Mouse (Mus musculus) C2C12 (cell line): ENCODE results near the gene Ddx60. TPM values are rescaled to one million over a fixed set of nuclear protein-coding genes. Genes with fewer than 3 reads are reported as not detected.
"Not testable (repeated sequence)": the region's sequence is repeated elsewhere in the genome, so short reads cannot be mapped to it uniquely, and the experiment has no call there.

Experiments
- H3K27me3 ChIP-seq: one replicate; pipeline ENCODE4 v1.6.1; 2011; ENCODE audit not compliant: control insufficient read depth, insufficient read depth, insufficient read length
- H3K36me3 ChIP-seq: one replicate; pipeline ENCODE4 v1.6.1; 2011; ENCODE audit not compliant: control insufficient read depth, insufficient read depth
- H3K4me3 ChIP-seq: one replicate; pipeline ENCODE4 v1.5.1; 2011; ENCODE audit warnings: mild to moderate bottlenecking, control low read depth; ENCODE audit not compliant: poor library complexity, insufficient read depth, severe bottlenecking
- H3K79me2 ChIP-seq: one replicate; pipeline ENCODE4 v1.6.1; 2011; ENCODE audit not compliant: control insufficient read depth, insufficient read depth
- H3K79me3 ChIP-seq: one replicate; pipeline ENCODE4 v1.6.1; 2011; ENCODE audit warnings: low read depth, control low read depth
- H3ac ChIP-seq: one replicate; pipeline ENCODE3; 2011; ENCODE audit warnings: low read depth; ENCODE audit not compliant: control insufficient read depth, insufficient read length
- CEBPB ChIP-seq: IDR thresholded peaks from one replicate; pipeline ENCODE4 v1.6.1; 2011; ENCODE audit warnings: low read depth, mild to moderate bottlenecking, control low read depth, moderate library complexity
- CTCF ChIP-seq: IDR thresholded peaks from one replicate; pipeline ENCODE4 v1.5.1; 2011; ENCODE audit not compliant: control insufficient read depth, insufficient read depth, insufficient read length
- FOSL1 ChIP-seq: IDR thresholded peaks from one replicate; pipeline ENCODE4 v1.8.0; 2011; ENCODE audit warnings: mild to moderate bottlenecking, low read length; ENCODE audit not compliant: poor library complexity, insufficient read depth, severe bottlenecking
- MAX ChIP-seq: IDR thresholded peaks from one replicate; pipeline ENCODE4 v1.6.1; 2011; ENCODE audit warnings: mild to moderate bottlenecking, control low read depth
- MYOD1 ChIP-seq: IDR thresholded peaks from one replicate; pipeline ENCODE4 v1.6.1; 2011; ENCODE audit warnings: low read depth; ENCODE audit not compliant: control insufficient read depth, insufficient read length
- MYOG ChIP-seq: IDR thresholded peaks from one replicate; pipeline ENCODE4 v1.6.1; 2011; ENCODE audit not compliant: control insufficient read depth, insufficient read length; ENCODE audit errors: extremely low read depth
- USF1 ChIP-seq: IDR thresholded peaks from one replicate; pipeline ENCODE4 v1.6.1; 2011; ENCODE audit warnings: low read depth, mild to moderate bottlenecking, control low read depth, moderate library complexity
- polyA plus RNA-seq: library from polyadenylated mRNA; unstranded; fragments of >200 nt; fragmentation: generic; extraction: Trizol; gene quantifications from one replicate; pipeline ENCODE4 v1.2.1, GENCODE M21; 2012; ENCODE audit warnings: missing spikeins

Gene Ddx60
- polyA plus RNA-seq, 1 experiment, result not detected

GRCm38 (mm10) chr8:61920389-61920788 lies 7.5 kb upstream of the Ddx60 start:
- Histone ChIP-seq H3K27me3 (peaks cover 4% of the 10 kb centered on the region), H3K36me3 (no peaks in the 10 kb centered on the region), H3K79me2 (no peaks in the 10 kb centered on the region), H3K4me3 (no peak overlapping the region), H3ac (no peak overlapping the region), H3K79me3 (no peaks in the 10 kb centered on the region)
- TF ChIP-seq MAX (no peak), CEBPB (no peak), USF1 (no peak), MYOG (no peak), CTCF (no peak)

GRCm38 (mm10) chr8:61921454-61922054 lies 6.3 kb upstream of the Ddx60 start:
- no peaks in the 10 kb centered on the region for H3K36me3 ChIP-seq
- H3K79me2 ChIP-seq, result no peaks in the 10 kb centered on the region
- peaks cover 4% of the 10 kb centered on the region for H3K27me3 ChIP-seq
- TF ChIP-seq CTCF (no peak), CEBPB (no peak), MYOD1 (no peak), FOSL1 (no peak), MYOG (no peak)
- H3K79me3 ChIP-seq, result no peaks in the 10 kb centered on the region
- no peak overlapping the region for H3K4me3 ChIP-seq
- H3ac ChIP-seq, result no peak overlapping the region

GRCm38 (mm10) chr8:61924518-61924917 lies 3.4 kb upstream of the Ddx60 start:
- no peak for TF ChIP-seq FOSL1
- no peak for TF ChIP-seq CEBPB
- TF ChIP-seq MAX, result no peak
- no peak for TF ChIP-seq USF1
- TF ChIP-seq MYOG, result no peak
- no peak for TF ChIP-seq MYOD1
- TF ChIP-seq CTCF, result no peak
- no peaks in the 10 kb centered on the region for H3K36me3 ChIP-seq
- H3K4me3 ChIP-seq, result no peak overlapping the region
- no peaks in the 10 kb centered on the region for H3K79me2 ChIP-seq
- no peaks in the 10 kb centered on the region for H3K27me3 ChIP-seq
- H3K79me3 ChIP-seq, result no peaks in the 10 kb centered on the region
- no peak overlapping the region for H3ac ChIP-seq

- Histone ChIP-seq H3K79me2 (no peaks in the 10 kb centered on the region), H3K79me3 (no peaks in the 10 kb centered on the region), H3ac (no peak overlapping the region), H3K27me3 (no peaks in the 10 kb centered on the region), H3K36me3 (no peaks in the 10 kb centered on the region), H3K4me3 (no peak overlapping the region)
- TF ChIP-seq MAX (no peak), FOSL1 (no peak), CTCF (no peak), MYOG (no peak), USF1 (no peak), MYOD1 (no peak), CEBPB (no peak)
These were observed 5.4 kb downstream of the Ddx60 start for GRCm38 (mm10) chr8:61933243-61933642.

- Histone ChIP-seq H3K4me3 (no peak overlapping the region), H3K36me3 (no peaks in the 10 kb centered on the region), H3K79me2 (no peaks in the 10 kb centered on the region), H3ac (no peak overlapping the region), H3K79me3 (no peaks in the 10 kb centered on the region), H3K27me3 (peaks cover 4% of the 10 kb centered on the region)
- TF ChIP-seq MYOG, result no peak
These were observed 9.7 kb downstream of the Ddx60 start for GRCm38 (mm10) chr8:61937576-61937975.

- not testable (repeated sequence) for H3K36me3 ChIP-seq, H3K79me3 ChIP-seq, H3K4me3 ChIP-seq, H3K27me3 ChIP-seq, H3ac ChIP-seq, H3K79me2 ChIP-seq
These were observed 36.9 kb downstream of the Ddx60 start for GRCm38 (mm10) chr8:61964591-61965375.
